Mouse (Mus musculus): ENCODE measurements at regions not wholly inside any gene's neighbourhood (a gene's known extent, or its start where the extent isn't known, plus 50 kb on each side); places are given as distances from the start of the nearest gene placed in this dataset.

DNA sequence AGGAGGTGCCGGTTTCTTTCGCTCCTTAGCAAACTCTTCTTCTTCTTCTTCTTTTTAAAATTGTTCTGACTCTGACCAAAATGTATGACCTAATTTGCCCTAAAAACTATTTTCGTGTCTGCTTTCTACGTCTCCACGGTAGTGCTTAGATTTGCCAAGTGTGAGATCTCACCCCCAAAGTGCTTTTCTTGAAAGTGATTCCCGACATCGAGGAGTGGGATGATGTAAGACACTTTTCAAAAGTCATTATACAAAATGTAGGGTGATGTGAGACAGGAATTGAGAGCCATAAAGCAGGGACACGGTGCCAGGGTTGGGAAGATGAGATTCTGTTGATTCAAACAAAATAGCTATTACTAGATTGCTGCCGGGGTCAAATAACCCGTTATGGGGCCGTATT is 139.5 kb downstream of the Enc1 start:
- TF ChIP-seq CTCF (IDR thresholded peaks at IDR 0.05; ENCODE audit: borderline replicate concordance, extremely low read depth, insufficient read depth, insufficient read length): no peak
- no peak for TF ChIP-seq POLR2A (IDR thresholded peaks at IDR 0.05; ENCODE audit: borderline replicate concordance, extremely low read depth, insufficient read depth, insufficient read length, poor library complexity, severe bottlenecking)
- DNase-seq (ENCODE audit: low read depth): no peak

DNA sequence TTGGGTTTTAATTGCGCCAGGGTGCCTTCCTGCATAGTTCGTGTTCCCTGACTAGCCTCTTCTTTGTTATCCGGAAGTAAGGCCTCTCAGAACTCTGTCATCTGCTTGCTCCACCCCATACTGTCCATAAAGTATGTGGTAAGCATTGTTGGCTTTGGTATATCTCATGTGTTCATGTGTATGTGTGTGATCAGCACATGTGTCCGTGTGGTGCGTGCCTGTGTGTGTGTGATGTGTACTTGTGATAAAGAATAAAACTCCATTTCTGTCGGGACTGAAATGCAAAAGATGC is 135.3 kb downstream of the Enc1 start:
- TF ChIP-seq POLR2A (IDR thresholded peaks at IDR 0.05; ENCODE audit: borderline replicate concordance, extremely low read depth, insufficient read depth, insufficient read length, poor library complexity, severe bottlenecking): no peak
- TF ChIP-seq CTCF (IDR thresholded peaks at IDR 0.05; ENCODE audit: borderline replicate concordance, extremely low read depth, insufficient read depth, insufficient read length): no peak
- no peak for DNase-seq (ENCODE audit: low read depth)

DNA sequence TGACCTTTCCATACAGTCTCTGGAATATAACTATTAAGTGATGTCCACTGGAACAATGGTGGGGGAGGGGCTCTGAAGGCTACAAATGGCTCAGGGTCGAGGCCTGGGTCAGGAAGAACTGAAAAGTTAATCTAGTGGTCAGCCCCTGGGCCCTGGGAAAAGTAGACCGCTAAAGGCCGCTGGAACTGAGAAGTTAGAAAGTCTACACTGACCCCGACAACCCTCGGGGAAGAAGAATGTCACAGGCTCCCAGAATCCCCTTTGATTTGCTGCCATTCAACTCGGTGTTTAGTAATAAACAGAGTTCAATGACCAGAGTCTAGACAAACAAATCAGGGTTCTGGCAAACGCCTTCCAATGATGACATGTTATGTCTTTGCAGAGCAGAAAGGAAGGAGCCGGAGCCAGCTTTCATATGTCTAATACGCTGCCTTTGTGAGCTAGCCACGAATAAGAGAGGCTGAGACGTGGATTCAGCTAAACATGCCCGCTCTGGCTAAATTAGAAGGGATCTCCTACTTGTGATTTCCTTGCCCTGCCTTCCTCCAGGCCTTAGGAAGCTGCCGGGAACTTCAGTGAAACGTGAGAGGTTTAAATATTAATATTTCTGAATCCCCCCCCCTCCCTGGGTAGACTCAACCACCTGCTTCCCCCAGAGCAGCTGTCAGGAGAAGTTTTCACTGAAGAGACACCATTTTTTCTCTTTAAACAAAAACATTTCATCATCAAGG is 134.8 kb downstream of the Enc1 start:
- DNase-seq (ENCODE audit: low read depth): peak; percentile 37
- TF ChIP-seq CTCF (IDR thresholded peaks at IDR 0.05; ENCODE audit: borderline replicate concordance, extremely low read depth, insufficient read depth, insufficient read length) (no peak), POLR2A (IDR thresholded peaks at IDR 0.05; ENCODE audit: borderline replicate concordance, extremely low read depth, insufficient read depth, insufficient read length, poor library complexity, severe bottlenecking) (no peak)

DNA sequence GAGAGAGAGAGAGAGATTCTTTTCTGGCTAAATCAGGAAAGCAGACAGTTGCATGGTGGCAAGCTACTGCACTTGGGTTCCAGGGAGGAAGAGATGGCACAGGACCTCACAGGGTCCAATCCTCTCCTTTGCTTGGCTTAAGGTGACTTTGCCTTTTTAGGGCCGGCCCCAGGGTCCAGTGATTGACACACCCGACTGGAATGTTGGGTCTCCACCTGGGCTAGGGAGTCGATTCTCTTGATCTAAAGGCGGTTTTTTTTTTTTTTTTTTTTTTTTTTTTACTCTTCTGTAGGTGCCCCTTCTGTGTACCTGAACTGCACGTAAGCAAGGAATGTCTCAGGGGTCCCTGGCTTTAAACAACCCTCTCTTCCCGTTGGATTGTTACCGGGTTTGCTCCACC is 131.4 kb downstream of the Enc1 start:
- TF ChIP-seq POLR2A (IDR thresholded peaks at IDR 0.05; ENCODE audit: borderline replicate concordance, extremely low read depth, insufficient read depth, insufficient read length, poor library complexity, severe bottlenecking) (no peak), CTCF (IDR thresholded peaks at IDR 0.05; ENCODE audit: borderline replicate concordance, extremely low read depth, insufficient read depth, insufficient read length) (no peak)
- DNase-seq (ENCODE audit: low read depth): no peak

DNA sequence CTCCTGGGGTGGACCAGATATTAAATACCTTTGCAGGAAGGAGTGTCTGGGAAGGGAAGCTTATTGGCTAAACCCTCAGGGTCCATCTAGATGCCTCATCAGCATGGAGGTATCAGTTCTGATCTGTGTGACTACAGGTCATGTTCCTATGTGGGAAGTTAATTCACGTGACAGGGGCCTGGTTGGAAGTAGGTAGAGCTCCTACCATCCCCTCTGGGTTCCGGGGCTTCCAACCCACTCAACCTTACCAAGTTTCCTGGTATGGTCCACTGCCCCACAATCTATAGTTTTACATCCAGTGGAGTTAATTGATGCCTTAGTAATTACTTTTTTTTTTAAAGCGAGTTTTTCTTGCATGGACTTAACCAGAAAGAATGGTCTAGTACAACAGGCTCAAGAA is 130.3 kb downstream of the Enc1 start:
- DNase-seq (ENCODE audit: low read depth): no peak
- TF ChIP-seq POLR2A (IDR thresholded peaks at IDR 0.05; ENCODE audit: borderline replicate concordance, extremely low read depth, insufficient read depth, insufficient read length, poor library complexity, severe bottlenecking) (no peak), CTCF (IDR thresholded peaks at IDR 0.05; ENCODE audit: borderline replicate concordance, extremely low read depth, insufficient read depth, insufficient read length) (no peak)

DNA sequence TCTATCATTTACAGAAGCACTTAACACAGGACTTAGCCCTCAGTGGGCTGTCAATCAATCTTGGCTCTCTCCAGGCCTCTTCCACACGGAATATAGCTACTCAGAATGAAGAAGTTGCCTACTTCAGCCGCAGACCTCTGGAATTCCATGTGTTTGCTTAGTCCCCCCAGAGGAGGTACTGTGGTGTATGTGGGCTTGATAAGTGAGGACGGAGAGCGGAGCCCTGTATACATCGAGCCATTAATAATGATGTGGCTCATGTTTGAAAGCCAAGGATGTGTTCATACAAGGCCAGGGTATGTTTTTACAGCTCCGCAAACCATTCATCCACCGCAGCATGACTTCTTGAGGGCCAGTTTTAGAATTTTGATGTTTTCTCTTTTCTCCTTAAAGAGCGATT is 125.8 kb downstream of the Enc1 start:
- no peak for DNase-seq (ENCODE audit: low read depth)
- no peak for TF ChIP-seq CTCF (IDR thresholded peaks at IDR 0.05; ENCODE audit: borderline replicate concordance, extremely low read depth, insufficient read depth, insufficient read length)
- TF ChIP-seq POLR2A (IDR thresholded peaks at IDR 0.05; ENCODE audit: borderline replicate concordance, extremely low read depth, insufficient read depth, insufficient read length, poor library complexity, severe bottlenecking): no peak

DNA sequence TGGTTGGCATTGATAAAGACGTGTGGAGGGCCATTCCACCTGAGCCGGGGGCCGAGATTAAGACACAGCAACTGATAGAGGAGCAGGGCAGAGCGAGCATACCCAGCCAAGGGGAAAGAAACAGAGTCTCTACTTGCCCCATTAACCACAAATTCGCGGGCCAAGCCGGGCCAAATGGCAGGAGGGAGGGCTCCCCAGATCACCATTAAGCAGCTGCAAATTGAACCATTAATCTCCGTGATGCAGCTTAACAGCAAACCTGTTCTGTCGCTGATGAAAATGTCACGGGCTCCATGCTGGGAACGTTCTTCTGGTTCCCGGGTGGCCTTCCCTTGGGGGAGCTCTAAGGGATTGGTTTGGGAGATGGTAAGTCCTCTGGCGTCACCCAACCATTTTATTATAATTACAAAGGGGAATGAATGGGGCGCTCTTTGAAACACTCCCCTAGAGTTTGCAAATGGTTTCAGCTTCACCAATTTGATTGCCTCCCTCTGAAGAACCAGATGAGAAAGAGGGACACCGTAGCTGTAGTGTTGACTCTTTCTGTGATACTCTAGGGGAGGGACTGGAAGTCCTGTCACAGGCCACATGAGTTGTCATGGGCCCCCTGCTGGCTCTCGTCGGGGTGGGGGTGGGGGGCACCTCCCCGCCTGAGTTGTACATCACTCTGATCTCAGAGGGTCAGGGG is 124.8 kb downstream of the Enc1 start:
- TF ChIP-seq POLR2A (IDR thresholded peaks at IDR 0.05; ENCODE audit: borderline replicate concordance, extremely low read depth, insufficient read depth, insufficient read length, poor library complexity, severe bottlenecking) (no peak), CTCF (IDR thresholded peaks at IDR 0.05; ENCODE audit: borderline replicate concordance, extremely low read depth, insufficient read depth, insufficient read length) (no peak)
- peak; percentile 38 for DNase-seq (ENCODE audit: low read depth)

DNA sequence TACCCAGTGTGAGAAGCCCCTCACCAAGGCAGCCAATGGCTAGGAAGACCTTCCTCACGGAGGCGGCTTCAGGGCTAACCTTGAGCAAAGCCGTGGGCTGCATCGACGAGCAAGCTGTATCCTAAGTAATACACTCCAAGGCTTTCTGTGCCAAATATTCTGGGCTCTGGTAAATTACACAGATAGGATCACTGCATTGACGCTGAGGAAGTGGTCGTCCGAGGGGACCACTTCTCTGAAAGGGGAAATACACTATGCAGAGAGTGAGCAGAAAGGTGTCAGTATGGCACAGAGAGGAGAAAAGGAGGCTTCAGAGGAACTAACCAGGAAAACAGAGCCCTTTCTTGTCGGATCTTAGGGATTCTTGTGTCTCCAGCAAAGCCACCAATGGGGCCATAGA is 124.1 kb downstream of the Enc1 start:
- no peak for TF ChIP-seq POLR2A (IDR thresholded peaks at IDR 0.05; ENCODE audit: borderline replicate concordance, extremely low read depth, insufficient read depth, insufficient read length, poor library complexity, severe bottlenecking)
- no peak for TF ChIP-seq CTCF (IDR thresholded peaks at IDR 0.05; ENCODE audit: borderline replicate concordance, extremely low read depth, insufficient read depth, insufficient read length)

DNA sequence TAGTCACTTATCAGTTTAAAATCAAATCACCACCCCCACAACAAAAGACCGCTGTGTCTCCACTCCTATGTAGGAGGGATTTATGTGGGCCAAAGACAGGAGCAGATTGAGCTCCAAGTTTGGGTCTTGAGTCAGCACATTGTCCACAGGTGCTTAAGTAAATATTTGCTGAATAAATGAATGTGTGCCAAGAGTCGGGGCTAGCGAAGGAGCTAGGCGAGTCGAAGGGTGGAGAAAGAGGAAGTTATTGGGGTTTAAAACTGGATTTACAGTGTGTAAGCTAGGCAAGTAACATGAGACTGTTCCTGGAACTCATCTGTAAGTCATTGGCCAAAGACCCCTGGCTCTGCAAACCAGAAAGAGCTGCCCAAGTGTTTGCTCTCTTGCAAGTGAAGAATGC is 122.9 kb downstream of the Enc1 start:
- TF ChIP-seq CTCF (IDR thresholded peaks at IDR 0.05; ENCODE audit: borderline replicate concordance, extremely low read depth, insufficient read depth, insufficient read length) (no peak), POLR2A (IDR thresholded peaks at IDR 0.05; ENCODE audit: borderline replicate concordance, extremely low read depth, insufficient read depth, insufficient read length, poor library complexity, severe bottlenecking) (no peak)

More for the DNA sequence above, 124.1 kb downstream of the Enc1 start:
- DNase-seq (ENCODE audit: low read depth): no peak

DNA sequence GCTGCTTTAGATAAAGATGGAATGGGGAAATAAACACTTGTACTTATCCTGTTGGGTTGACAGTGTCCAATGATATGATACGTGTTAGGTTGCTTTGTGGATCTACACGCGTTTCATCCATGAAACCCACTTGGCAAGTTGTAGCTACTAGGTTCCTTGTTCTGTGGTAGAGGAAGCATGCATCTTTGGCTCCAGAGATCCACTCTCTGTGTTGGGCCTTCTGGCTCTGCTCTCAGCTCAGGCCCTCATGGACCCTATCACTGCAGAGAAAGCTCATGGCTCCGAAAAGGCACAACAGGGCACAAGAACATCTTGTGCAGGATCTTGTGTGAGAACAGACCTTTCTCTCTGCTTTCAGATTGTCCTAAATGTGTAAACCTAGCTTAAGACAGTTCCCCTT is 122.3 kb downstream of the Enc1 start:
- no peak for TF ChIP-seq CTCF (IDR thresholded peaks at IDR 0.05; ENCODE audit: borderline replicate concordance, extremely low read depth, insufficient read depth, insufficient read length)
- no peak for TF ChIP-seq POLR2A (IDR thresholded peaks at IDR 0.05; ENCODE audit: borderline replicate concordance, extremely low read depth, insufficient read depth, insufficient read length, poor library complexity, severe bottlenecking)
- no peak for DNase-seq (ENCODE audit: low read depth)

More for the DNA sequence above, 122.9 kb downstream of the Enc1 start:
- no peak for DNase-seq (ENCODE audit: low read depth)

DNA sequence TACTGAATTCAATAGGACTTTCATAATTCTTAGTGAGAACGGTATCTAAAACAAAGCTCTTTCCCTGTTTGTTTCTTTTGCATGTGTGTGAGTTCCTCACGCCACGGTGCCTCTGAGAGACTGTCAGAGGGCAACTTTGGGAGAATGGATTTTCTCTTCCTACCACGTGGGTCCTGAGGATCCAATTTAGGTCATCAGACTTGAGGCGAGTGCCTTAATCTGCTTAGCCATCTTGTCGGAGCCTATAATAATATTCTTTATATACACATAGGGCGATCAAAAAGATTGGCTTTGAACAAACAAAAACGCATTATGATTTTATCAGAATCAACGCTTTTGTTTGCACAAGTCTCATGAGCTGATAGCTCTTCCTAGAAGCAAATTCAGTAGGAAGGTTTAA is 119.6 kb downstream of the Enc1 start:
- no peak for DNase-seq (ENCODE audit: low read depth)
- TF ChIP-seq POLR2A (IDR thresholded peaks at IDR 0.05; ENCODE audit: borderline replicate concordance, extremely low read depth, insufficient read depth, insufficient read length, poor library complexity, severe bottlenecking): no peak
- no peak for TF ChIP-seq CTCF (IDR thresholded peaks at IDR 0.05; ENCODE audit: borderline replicate concordance, extremely low read depth, insufficient read depth, insufficient read length)

DNA sequence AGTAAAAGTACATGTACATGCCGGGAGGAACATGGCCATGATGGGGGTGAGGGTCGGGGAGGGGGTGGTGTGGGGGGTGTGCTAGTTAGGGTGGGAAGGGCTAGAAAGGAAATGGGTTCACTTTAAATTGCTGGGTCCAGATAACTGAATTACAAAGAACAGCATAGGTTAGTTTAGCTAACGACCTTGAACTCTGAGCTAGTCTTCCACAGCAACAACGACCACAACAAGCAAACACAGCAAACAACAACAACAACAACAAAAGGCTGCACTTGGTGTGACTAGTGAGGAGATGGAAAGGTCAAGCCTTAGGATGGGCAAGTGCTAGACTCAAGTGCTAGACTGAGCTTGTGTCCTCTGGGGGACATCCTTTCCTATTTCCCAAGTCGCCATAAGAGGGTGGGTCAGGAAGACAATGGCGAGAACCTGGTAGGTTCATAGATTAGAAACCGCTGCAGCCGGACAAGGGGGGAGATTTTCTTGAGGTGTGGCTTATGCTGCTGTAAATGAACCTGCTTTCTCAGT is 117.9 kb downstream of the Enc1 start:
- TF ChIP-seq CTCF (IDR thresholded peaks at IDR 0.05; ENCODE audit: borderline replicate concordance, extremely low read depth, insufficient read depth, insufficient read length): no peak
- TF ChIP-seq POLR2A (IDR thresholded peaks at IDR 0.05; ENCODE audit: borderline replicate concordance, extremely low read depth, insufficient read depth, insufficient read length, poor library complexity, severe bottlenecking): no peak
- DNase-seq (ENCODE audit: low read depth): no peak
